Mouse (Mus musculus) layer of hippocampus, postnatal 14 days (tissue): ENCODE measurements around the gene Necab3. TPM values are rescaled to one million over a fixed set of nuclear protein-coding genes. Genes with fewer than 3 reads are reported as not detected.
A peak's percentile ranks its signal among the peaks of the same experiment; 100 is the strongest.

Source experiments
- DNase-seq, 2 experiments: peaks; one replicate each; pipeline ENCODE4 v3.0.0; 2021 to 2022; ENCODE audit warnings: low spot score in 2 of 2, mixed read lengths in 1 of 2
- total RNA-seq, 2 experiments: library from RNA; stranded (reverse); gene quantifications; 2 replicates each; pipeline ENCODE4 v1.2.3; 2021

Gene Necab3
- total RNA-seq, 2 experiments from 2014 or later: 27.7 to 28.0 TPM

DNA sequence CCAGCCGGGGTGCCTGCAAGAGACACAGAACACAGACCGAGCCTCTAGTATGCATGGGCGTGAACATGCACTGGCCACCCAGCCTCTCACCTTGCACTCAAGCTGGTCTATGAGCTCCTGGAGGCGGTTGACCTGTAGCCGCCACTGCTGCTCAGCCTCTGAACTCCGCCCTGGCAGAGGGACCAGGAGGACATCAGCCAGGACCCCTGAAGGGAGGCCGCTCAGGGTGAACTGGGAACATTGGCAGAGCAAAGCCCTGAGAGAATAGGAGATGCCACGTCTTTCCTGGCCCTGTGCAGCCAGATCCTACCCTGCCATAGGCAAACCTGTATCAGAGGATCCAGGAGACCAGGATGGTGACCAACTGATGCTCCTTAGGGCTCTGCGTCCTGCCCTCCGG is 12.0 kb downstream of the Necab3 start, which contains the start of gene 1700003F12Rik:
1700003F12Rik (plus strand) TSS at position 375 of the 400 bp plus-strand sequence.
- no peak for DNase-seq

DNA sequence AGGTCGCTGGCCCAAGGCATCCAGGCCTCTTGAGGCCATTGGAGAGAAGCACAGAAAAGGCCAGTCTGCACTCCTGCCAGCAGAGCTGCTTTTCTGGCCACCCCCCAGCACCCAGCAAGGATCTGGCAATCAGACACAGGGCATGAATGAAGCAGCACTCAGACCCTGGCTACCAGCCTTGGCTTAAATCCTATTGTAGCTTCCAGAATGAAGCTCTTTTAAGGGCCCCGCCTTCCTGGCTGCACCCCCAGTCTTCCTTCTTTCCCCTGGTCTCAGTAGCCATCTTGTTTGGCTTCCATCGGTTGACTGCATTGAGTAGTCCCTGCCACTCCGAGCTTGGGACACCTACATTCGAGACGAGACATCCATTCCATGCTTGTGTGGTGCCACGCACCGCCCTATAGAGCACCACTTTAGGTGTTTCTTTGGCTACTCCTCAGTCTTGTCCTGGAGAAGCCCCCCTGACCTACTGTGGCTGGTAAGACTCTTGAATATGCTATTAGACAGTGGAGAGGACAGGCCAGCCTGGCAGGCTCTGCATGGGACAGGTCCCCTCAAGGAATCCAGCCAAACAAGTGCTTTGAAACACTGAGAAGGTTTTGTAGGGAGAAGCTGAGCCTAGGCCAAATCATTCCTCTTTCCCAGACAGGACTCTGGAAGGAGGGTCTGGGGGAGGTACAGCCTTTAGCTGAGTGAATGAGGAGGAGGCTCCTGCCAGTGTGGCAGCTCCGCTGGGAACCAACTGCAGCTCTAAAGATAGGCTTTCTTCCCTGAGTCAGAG is 14.9 kb downstream of the Necab3 start:
- DNase-seq: peak; percentile 73 to 91

GRCm38 (mm10) chr2:154541630-154542029 is 17.1 kb downstream of the Necab3 start:
- no peak for DNase-seq

DNA sequence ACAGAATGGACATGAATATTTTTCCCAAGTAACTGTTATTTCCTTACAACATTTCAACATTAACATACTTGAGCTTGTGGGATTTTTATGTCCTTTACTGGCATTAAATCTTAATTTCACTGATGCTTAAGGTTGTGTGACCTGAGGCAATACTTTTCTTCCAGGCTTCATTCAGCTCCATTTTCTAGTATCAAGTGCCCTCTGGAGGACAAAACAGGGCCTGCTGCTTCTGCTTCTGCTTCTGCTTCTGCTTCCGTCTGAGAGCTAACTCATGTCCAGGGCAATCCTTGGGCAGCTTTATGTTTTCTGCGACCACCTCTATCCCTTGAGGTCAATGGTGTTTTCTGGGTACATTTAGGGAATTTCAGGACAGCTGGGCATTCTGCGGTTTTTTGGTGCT is 19.0 kb downstream of the Necab3 start:
- peak in 1 of 2 experiments; percentile 78 for DNase-seq

GRCm38 (mm10) chr2:154538710-154539109 is 20.0 kb downstream of the Necab3 start:
- DNase-seq: no peak

DNA sequence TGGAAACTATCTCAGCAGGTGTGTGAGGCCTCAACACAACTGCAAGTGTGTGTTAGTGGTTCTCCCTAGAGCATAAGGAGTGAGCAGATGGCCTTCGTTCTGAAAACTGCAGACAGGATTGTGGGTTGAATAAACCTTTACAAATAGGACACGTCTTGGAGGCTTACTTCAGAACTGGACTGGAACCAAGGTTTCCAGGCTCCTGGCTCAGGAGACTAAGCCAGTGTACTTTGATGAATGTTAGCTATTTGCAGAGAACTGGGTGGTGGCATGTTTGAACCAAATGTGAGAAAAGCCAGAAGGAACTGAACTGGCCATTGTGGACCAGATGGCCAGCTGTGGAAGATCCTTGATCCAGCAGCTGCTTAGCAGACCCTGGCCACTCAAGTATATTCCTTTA is 20.4 kb downstream of the Necab3 start:
- peak in 1 of 2 experiments; percentile 66 for DNase-seq

DNA sequence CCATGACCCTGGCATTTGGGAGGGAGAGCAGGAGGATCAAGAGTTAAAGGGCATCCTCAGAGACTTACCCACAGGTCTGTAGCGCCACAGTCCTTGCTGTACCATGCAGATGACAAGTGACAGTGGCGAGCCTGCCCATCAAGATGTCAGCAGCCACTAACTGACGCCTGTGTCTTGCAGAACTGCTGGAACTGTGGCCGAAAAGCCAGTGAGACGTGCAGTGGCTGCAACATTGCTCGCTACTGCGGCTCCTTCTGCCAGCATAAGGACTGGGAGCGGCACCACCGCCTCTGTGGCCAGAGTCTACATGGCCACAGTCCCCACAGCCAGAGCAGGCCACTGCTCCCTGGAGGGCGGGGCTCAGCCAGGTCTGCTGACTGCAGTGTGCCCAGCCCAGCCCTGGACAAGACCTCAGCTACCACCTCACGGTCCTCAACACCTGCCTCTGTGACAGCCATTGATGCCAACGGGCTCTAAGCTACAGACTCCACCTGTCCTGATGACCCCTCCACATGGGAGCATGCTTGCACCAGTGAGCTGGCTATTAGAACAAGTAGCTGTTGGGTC is 23.9 kb downstream of the Necab3 start:
- no peak for DNase-seq

GRCm38 (mm10) chr2:154532888-154533287 is 25.8 kb downstream of the Necab3 start:
- no peak for DNase-seq

GRCm38 (mm10) chr2:154526531-154526930 is 32.2 kb downstream of the Necab3 start:
- DNase-seq: no peak

DNA sequence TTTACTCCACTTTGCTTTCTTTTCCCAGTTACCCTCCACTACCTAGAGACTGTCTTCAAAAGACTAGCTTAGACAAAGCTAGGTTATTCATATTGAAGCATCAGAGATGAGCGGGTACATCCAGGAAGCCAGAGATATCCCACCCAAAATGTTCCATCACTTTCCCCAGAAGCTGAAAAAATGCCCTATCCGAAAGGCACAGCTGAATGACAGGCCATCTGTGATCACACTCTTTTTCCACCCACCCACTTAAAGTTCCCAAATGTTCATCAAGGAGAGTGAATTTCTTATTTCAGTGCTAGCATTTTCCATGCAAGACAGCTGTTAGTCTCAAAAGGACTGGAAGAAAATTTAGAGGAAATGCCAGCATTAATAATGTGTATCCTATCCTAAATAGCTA is 33.4 kb downstream of the Necab3 start:
- peak in 1 of 2 experiments; percentile 77 for DNase-seq

- no peak for DNase-seq
Observed at GRCm38 (mm10) chr2:154522334-154522733, 36.4 kb downstream of the Necab3 start.

DNA sequence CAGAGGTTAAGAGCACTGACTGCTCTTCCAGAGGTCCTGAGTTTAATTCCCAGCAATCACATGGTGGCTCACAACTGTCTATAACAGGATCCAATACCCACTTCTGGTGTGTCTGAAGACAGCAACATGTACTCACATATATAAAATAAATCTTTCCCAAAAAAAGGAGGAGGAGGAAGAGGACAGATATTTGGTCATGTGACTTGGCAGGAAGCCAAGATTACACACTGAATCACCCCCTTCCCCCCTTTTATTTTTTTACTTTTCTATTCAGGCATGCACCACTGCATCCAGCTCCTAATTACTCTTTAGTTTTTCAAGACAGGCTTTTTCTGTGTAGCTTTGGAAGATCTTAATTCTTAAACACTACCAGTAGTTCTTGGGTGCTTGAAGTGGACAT is 37.2 kb downstream of the Necab3 start:
- no peak for DNase-seq

- DNase-seq: no peak
Observed at GRCm38 (mm10) chr2:154517424-154517823, 41.3 kb downstream of the Necab3 start.

DNA sequence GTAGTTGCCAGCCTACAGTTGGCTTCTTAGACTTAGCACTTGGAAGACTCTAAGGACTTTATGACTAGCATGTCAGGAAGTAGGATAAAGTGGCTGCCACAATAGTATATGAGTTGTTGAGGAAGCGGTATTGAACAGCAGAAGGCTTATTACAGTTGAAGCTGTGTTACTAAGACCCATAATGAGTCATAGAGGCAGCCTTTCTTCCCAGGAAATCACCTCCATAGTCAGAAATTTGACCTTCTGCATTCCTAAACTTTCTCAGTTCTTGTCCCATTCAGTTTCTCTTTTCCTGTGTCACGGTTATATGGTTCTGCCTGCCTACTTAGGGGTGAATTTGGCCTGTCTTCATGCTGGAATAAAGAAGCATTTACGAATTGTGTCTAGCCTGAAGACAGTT is 41.7 kb downstream of the Necab3 start:
- no peak for DNase-seq

DNA sequence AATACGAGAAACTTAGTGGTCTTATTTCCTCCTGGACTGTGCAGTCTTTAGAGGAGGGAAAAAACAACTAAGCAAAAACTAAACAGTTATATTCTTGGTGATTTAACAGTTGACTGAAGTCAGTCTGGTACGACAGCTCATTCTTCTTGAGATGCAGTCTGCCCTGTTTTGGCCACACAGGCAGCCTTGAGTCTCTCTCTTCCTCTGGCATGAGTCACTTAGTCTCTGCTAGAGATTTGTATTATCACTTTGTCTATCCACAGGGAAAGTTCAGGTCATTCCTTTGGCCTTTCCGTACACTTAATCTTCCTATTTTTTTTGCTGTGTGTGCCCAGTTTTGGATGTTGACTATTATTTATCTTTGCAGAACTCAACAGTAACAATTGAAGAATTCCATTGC is 48.5 kb downstream of the Necab3 start:
- DNase-seq: no peak

GRCm38 (mm10) chr2:154508450-154508849 is 50.2 kb downstream of the Necab3 start:
- DNase-seq: no peak

DNA sequence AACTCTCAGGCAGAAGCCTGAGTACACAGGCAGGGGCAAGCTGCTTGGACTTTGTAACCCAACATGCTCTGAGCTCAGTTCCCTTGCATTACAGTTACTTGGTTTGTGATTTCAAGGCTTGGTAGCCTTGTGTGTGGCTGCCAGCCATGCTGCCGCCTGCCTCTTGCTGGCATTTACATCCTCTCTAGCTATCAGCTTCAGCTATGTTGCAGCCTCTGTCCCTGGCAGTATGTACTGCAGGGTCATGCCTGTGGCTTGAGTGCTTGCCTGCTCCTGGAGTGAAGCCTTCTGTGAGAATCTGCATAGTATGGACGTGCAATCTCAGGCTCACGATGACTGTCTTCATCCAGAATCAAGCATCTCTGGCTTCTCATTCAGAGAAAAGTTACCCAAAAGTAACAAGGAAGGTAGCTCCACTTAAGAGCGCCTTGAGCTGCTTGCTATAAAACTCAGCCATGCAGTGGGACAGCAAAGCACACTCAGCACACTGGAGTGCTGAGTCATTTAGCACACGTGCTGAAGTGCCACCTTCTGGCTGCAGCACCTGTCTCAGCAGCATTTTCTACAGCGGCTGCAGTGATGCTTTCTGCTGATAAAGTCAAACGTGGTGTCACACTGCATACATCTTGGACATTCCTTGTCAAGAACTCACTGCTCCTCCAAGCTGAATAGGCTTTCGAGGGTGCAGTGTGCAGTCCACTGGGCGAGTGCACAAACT is 51.0 kb downstream of the Necab3 start:
- no peak for DNase-seq

DNA sequence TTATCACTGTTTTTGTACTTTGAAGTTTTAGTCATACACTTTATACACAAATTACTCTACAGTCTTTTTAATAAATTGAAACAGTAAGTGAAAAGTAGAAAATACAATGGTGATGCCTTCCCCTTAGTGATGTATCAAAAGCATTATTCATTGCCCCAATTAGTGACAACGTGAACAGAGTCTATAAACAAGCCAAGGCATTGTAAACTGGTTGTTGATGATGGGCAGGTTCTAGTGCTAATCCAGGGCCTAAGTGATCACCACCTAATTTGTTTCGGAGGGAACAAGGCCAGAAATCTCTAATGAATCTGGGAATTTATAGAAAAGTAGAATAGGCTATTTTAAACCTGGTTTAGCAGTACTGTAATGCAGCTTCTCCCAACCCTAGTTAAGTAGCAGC is 51.6 kb downstream of the Necab3 start:
- no peak for DNase-seq

DNA sequence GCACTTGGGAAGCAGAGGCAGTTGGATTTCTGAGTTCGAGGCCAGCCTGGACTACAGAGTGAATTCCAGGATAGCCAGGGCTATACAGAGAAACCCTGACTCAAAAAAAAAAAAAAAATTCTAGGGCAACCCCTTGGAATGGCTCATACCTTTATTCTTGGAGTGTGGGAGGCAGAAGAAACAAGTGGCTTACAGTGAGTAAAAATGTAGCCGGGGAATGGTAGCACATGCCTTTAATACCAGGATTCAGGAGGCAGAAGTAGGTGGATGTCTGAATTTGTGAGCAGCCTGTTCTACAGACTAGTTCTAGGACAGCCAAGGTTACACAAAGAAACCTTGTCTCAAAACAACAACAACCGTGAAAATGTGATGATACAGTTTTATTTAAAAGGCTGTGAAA is 57.9 kb downstream of the Necab3 start:
- DNase-seq: no peak

GRCm38 (mm10) chr2:154499717-154500247 is 58.9 kb downstream of the Necab3 start:
- no peak for DNase-seq

GRCm38 (mm10) chr2:154498571-154498970 is 60.1 kb downstream of the Necab3 start:
- DNase-seq: no peak

- DNase-seq: no peak
Observed at GRCm38 (mm10) chr2:154495021-154495420, 63.7 kb downstream of the Necab3 start.
